Mouse (Mus musculus) left cerebral cortex, adult 2 months (tissue): ENCODE results near the gene Pdzrn3. TPM values are rescaled to one million over a fixed set of nuclear protein-coding genes. Genes with fewer than 3 reads are reported as not detected.

ENCODE experiments used
- DNase-seq, 2 experiments: peaks; one replicate each; pipeline ENCODE4 v3.0.0; 2021 to 2022; ENCODE audit warnings: low spot score in 2 of 2, mixed read lengths in 1 of 2; ENCODE audit errors: extremely low spot score in 1 of 2
- H3K27ac ChIP-seq: fragments of 200-600 bp; 2 replicates; pipeline ENCODE4 v1.8.1; 2022
- H3K4me3 ChIP-seq: fragments of 200-600 bp; 2 replicates; pipeline ENCODE4 v1.8.1; 2022
- CTCF ChIP-seq: fragments of 200-600 bp; IDR thresholded peaks from 2 replicates; pipeline ENCODE4 v1.8.1; 2022; ENCODE audit warnings: antibody characterized with exemption, mild to moderate bottlenecking, moderate library complexity
- intact Hi-C: fragments of 180-260 bp; cut with DNase I; formaldehyde crosslinking; loops from one replicate; pipeline ENCODE4 v1.15.1; 2025
- total RNA-seq, 2 experiments: library from RNA; stranded (reverse); gene quantifications; 2 replicates each; pipeline ENCODE4 v1.2.3; 2021

The Pdzrn3 gene
- total RNA-seq, 2 experiments from 2014 or later = 47.9 to 50.8 TPM

GRCm38 (mm10) chr6:101125396-101125795 is 252.3 kb downstream of the Pdzrn3 start:
- intact Hi-C loops = no loop called here
- no peak overlapping the region for H3K4me3 ChIP-seq
- TF ChIP-seq CTCF = no peak

GRCm38 (mm10) chr6:101108951-101109350 is 268.7 kb downstream of the Pdzrn3 start:
- Histone ChIP-seq H3K27ac (no peak overlapping the region), H3K4me3 (no peak overlapping the region)
- intact Hi-C loops = no loop called here
- no peak for DNase-seq
- TF ChIP-seq CTCF = no peak

More at GRCm38 (mm10) chr6:101125396-101125795, 252.3 kb downstream of the Pdzrn3 start:
- H3K27ac ChIP-seq = no peak overlapping the region
- DNase-seq = no peak

- DNase-seq = no peak
- intact Hi-C loops = no loop called here
- no peak for TF ChIP-seq CTCF
- no peak overlapping the region for H3K4me3 ChIP-seq
- H3K27ac ChIP-seq = no peak overlapping the region
Measured at GRCm38 (mm10) chr6:101103506-101103905, 274.2 kb downstream of the Pdzrn3 start.

- TF ChIP-seq CTCF = no peak
- no peak overlapping the region for H3K4me3 ChIP-seq
- H3K27ac ChIP-seq = no peak overlapping the region
- intact Hi-C loops = no loop called here
- DNase-seq = no peak
Measured at GRCm38 (mm10) chr6:101101709-101102654, 275.7 kb downstream of the Pdzrn3 start.
